Mouse (Mus musculus) v-Abl transformed pro-B cells (cell line): Measurements from ENCODE around the gene S100a2.

Experiments
- in situ Hi-C, 2 experiments: fragments of 400-800 bp; cut with MboI; formaldehyde crosslinking; loops; one replicate each; pipeline ENCODE4 v1.15.1; 2025; ENCODE audit not compliant: unreplicated experiment in 2 of 2

S100a2 gene

GRCm38 (mm10) chr3:90589947-90590346, at the start of gene S100a2:
S100a2 (plus strand) TSS chr3:90590247.
- in situ Hi-C loops, result loop anchor here in 1 of 2 experiments (5.0 kb wide), 2 partner anchors 57 to 98 kb away; partner anchors contain the start of gene Snapin

- in situ Hi-C loops, result no loop called here
Observed at GRCm38 (mm10) chr3:90540904-90541303, 49.1 kb upstream of the S100a2 start.

DNA sequence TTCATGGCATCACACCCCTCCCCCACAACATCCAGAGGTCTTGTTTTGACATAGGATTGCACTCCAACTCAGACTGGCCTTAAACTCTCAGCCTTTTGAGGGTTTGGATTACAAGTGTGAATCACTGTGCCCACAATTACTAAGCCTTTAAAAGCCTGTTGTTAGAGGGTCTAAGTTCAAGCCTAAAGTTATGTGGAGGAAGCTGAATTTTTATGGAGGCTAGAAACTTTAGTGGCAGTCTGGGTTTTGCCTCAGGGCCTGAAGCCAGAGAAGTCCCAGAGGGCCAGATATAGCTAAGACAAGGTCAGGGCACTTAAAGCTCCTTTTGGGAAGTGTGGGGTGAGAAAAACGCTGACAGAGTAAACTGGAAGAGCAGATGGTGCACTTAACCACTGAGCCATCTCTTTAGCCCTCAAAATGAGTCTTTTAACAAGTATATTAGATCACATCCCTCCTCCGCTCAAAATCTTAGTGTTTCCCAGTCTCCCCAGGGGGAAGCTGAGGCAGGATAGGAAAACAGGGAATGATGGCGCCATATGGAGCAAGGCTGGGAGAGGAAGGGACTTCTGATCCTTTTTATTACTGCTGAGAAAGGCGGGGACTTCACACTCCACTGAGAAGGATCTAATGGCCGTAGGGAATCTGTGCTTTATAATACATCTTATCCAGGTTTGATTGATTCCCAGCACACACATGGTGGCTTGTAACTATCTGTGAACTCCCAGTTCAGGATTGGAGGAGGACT, 40.2 kb upstream of the S100a2 start:
- in situ Hi-C loops, result no loop called here

DNA sequence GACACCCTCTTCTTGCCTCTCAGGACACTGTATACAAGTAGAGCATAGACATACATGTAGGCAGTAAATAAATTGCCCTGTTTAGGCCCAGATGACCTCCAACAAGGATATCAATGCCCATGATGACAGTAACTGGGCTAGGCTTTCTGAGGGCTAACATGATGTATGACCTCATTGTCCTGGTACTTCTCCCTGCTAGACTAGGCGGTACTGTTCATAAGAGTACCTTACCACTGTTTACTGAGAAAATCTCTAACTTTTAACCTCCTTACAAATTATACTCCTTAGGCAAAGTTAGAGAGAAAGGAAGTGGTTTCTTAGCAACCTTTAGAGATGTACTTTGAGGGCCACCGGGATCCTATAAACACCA, 39.6 kb upstream of the S100a2 start:
- in situ Hi-C loops, result no loop called here

- in situ Hi-C loops, result no loop called here
Observed at GRCm38 (mm10) chr3:90552231-90552630, 37.8 kb upstream of the S100a2 start.

- in situ Hi-C loops, result no loop called here
Observed at GRCm38 (mm10) chr3:90555954-90556353, 34.1 kb upstream of the S100a2 start.

DNA sequence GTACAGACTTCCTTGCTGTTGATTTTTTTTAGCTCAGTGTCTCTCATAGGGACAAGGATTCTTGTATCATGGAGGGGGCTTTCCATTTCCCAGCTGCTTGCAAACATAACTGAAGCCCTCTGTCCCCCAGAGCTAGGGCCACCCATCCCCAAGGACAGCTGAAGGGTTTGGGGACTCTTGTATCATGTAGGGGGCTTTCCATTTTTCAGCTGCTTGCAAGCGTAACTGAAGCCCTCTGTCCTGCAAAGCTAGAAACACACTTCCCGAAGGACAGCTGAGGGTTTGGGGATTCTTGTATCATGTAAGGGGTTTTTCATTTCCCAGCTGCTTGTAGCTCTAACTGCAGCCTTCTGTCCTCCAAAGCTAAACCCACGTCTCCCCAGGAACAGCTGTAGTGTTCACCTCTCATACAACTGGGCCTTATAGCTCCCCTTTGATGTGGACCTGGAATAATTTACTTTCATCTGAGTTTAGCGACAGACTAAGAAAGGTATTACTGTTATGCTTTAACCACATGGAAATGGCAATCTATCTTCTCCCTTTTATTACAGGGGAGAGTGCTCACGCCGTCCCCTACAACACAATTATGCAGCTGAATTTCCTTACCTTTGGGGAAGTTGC, 29.9 kb upstream of the S100a2 start, which contains the start of gene S100a3:
S100a3 (plus strand) TSS at position 571 of the 621 bp plus-strand sequence.
- in situ Hi-C loops, result no loop called here

- in situ Hi-C loops, result no loop called here
Observed at GRCm38 (mm10) chr3:90574691-90575090, 15.4 kb upstream of the S100a2 start.

DNA sequence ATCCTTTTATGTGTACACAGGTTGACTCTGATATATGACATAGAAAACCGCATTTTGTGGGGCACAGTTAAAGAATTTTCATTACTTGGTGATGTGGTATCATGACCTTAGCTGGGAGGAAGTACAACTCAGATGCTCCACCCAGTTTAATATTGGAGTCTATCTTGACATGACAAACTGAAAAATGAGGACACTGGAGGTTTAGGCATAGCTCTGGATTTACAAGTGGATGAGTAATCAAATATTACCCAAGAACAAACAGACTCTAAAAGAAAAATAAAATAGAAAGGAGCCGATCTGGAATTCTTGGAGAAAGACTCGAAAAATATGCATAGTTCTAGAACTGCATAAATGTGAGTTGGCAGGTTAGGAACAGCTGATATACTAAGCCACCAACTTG, 14.7 kb upstream of the S100a2 start:
- in situ Hi-C loops, result no loop called here

- in situ Hi-C loops, result no loop called here
Observed at GRCm38 (mm10) chr3:90576351-90577001, 13.6 kb upstream of the S100a2 start.

DNA sequence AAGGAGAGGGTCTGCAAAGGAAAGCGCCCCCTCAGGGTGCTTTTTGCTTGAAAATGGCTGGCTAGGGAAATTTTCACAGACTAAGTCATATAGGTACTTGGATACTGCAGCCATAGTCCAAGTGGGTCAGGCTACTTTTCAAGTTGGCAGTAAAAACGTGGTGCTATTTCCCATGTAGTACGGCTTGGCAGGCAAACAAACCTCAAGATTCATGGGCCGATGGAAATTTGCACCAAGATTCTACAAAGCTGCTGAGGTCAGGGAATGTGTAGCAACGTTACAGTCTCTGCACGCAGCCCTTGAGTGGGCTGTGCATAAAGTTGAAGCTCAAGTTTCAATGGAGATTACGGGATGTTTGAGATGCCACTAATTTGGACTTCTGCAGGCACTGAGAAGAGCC, 10.6 kb upstream of the S100a2 start:
- in situ Hi-C loops, result no loop called here

DNA sequence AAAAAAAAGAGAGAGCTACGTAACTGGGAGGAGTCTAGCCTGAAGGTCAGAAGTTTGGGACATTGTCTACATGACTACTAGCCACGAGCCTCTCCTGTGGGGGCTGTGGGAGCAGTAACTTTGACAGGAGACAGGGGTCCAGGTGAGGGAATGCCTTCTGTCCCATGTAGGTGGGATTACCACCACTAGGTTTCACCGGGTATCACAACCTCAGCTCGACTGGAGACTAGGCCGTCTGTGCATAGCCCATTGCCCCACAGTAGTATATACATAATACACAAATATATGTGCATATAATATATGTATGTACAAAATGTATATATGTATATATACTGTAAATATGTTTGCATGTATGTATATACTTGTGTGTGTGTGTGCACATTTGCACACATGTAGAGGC, 8.9 kb upstream of the S100a2 start:
- in situ Hi-C loops, result loop anchor here (5.0 kb wide), 1 partner anchor 36 kb away; no protein-coding TSS in a partner anchor

DNA sequence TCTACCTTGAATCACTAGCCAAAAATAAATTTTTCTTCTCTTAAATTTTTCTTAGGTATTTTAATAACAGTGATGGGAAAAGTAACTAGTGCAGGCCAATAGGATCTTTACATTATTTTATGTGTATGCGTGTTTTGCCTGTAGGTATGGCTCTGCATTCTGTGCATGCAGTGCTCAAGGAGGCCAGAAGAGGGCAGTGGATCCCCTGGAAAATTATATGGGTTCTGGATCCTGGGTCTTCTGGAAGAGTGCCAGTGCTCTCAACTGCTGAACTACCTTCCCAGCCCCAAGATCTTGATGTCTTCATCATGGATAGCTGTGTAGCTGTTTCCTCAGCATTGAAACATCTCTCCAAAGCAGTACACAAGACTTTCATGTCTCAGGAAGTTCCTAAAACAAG, 7.9 kb upstream of the S100a2 start:
- in situ Hi-C loops, result loop anchor here (5.0 kb wide), 1 partner anchor 35 kb away; no protein-coding TSS in a partner anchor

- in situ Hi-C loops, result loop anchor here (5.0 kb wide), 1 partner anchor 35 kb away; no protein-coding TSS in a partner anchor
Observed at GRCm38 (mm10) chr3:90582556-90582955, 7.5 kb upstream of the S100a2 start.

- in situ Hi-C loops, result loop anchor here (5.0 kb wide), 1 partner anchor 33 kb away; no protein-coding TSS in a partner anchor
Observed at GRCm38 (mm10) chr3:90583893-90584292, 6.2 kb upstream of the S100a2 start.

DNA sequence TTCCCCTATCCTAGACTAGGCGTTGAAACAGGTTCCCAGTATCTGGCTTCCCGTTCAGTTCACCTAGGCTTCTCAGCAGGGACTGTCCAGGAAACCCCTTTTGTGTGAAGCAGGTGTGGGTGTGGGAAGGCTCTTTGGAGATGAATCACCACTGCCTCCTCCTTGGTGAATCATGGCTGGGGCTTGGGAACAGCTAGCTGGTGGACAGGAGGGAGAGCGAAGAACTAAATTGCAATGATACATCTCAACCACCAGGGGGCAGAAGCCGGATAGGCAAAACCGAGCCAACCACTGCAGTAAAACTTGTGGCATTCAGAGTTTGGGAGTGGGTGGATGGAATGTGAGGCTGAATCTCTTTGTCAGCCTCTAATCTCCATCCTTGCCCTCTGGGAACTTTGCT, 4.5 kb upstream of the S100a2 start:
- in situ Hi-C loops, result loop anchor here in 1 of 2 experiments (5.0 kb wide), 2 partner anchors 62 to 93 kb away; partner anchors contain the start of gene Snapin

GRCm38 (mm10) chr3:90586016-90586643, 3.9 kb upstream of the S100a2 start:
- in situ Hi-C loops, result loop anchor here in 1 of 2 experiments (5.0 kb wide), 2 partner anchors 61 to 94 kb away; partner anchors contain the start of gene Snapin

- in situ Hi-C loops, result loop anchor here in 1 of 2 experiments (5.0 kb wide), 2 partner anchors 60 to 95 kb away; partner anchors contain the start of gene Snapin
Observed at GRCm38 (mm10) chr3:90586906-90587305, 3.1 kb upstream of the S100a2 start.

DNA sequence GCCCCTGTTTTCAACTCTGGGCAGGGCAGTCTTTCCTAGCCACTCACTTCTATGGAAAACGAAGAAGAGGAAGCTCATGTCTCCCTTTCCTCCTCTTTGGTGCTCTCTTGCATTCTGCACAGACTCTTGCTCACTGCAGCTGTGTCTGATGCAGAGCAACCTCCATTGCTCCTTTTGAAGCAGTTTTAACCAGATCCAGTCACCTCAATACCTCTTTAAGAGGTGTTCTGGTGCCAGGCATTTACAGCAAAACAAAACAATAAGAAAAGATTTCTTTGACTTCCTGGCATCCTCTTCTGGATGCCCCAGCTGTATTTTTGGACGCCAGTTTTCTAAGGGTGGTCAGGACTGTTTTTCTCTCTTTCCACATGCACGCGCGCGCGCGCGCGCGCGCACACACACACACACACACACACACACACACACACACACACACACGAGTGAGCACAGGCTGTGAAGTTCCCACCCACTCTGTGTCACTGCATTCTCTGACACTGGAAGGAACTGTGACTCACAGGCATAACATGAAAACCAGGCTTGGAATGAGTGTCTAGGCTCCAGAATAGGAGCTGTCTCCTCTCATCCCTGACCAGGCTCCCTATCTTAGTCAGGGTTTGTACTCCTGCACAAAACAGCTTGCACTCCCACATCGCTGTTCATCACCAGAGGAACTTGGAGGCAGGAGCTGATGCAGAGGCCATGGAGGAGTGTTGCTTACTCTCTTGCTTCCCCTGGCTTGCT, 2.5 kb upstream of the S100a2 start:
- in situ Hi-C loops, result loop anchor here in 1 of 2 experiments (5.0 kb wide), 2 partner anchors 60 to 95 kb away; partner anchors contain the start of gene Snapin

- in situ Hi-C loops, result loop anchor here in 1 of 2 experiments (5.0 kb wide), 2 partner anchors 58 to 97 kb away; partner anchors contain the start of gene Snapin
Observed at GRCm38 (mm10) chr3:90589390-90589789, 657 bp upstream of the S100a2 start.
